ENCODE assay signal across 24 mouse cellular contexts in genomic region chr1:23998866-23999265, GRCm38 (mm10). TPM values are rescaled to one million over a fixed set of nuclear protein-coding genes. Genes with fewer than 3 reads are reported as not detected.
DNase-seq lines count a peak whose midpoint lies in the region; ATAC-seq and TF ChIP-seq lines count a peak whose summit lies in the region.
"Had no signal": no experiment of that assay in that cellular context is flagged by ENCODE, and none has a peak within 500 bp of the region (broad histone marks: within the 10 kb centered on the region; RNA-seq: fewer than 3 reads in every experiment).

No protein-coding gene starts in this region.

- no peak for TF ChIP-seq RAD21 in MEL (IDR thresholded peaks at IDR 0.05; ENCODE audit: low read depth, low read length)

- WGBS in heart, adult 2 months: 87% methylated on average over 7 of the region's 7 CpGs

- no peak for TF ChIP-seq POLR2A in heart, adult 2 months (IDR thresholded peaks at IDR 0.05; ENCODE audit: insufficient read depth, low read depth, low read length)
- no peak for TF ChIP-seq POLR2A in MEL (IDR thresholded peaks at IDR 0.05; ENCODE audit: control insufficient read depth in 1 of 2, insufficient read depth in 1 of 2, low read depth in 1 of 2, low read length in 2 of 2, poor library complexity in 1 of 2)

- H3K9ac ChIP-seq in heart, adult 2 months (ENCODE audit: low read depth, low read length): no peak overlapping the region
- H3K9ac ChIP-seq in MEL (ENCODE audit: control insufficient read depth, low read depth, low read length, poor library complexity, severe bottlenecking): no peak overlapping the region
- H3K9ac ChIP-seq: embryonic facial prominence, embryonic 12.5 days; embryonic facial prominence, embryonic 15.5 days; forebrain, embryonic 12.5 days; forebrain, embryonic 15.5 days; heart, embryonic 12.5 days; heart, embryonic 15.5 days; hindbrain, embryonic 13.5 days had no signal

- intact Hi-C loops in heart, adult 2 months (cut with DNase I): no loop called here

- no peak overlapping the region for H3K4me3 ChIP-seq in heart, adult 2 months
- no peak overlapping the region for H3K4me3 ChIP-seq in MEL (ENCODE audit: control insufficient read depth in 1 of 2, insufficient read depth in 1 of 2, low read depth in 2 of 2, low read length in 2 of 2)
- H3K4me3 ChIP-seq: embryonic facial prominence, embryonic 12.5 days; embryonic facial prominence, embryonic 15.5 days; forebrain, embryonic 12.5 days; forebrain, embryonic 15.5 days; heart, embryonic 12.5 days; heart, embryonic 15.5 days; hindbrain, embryonic 10.5 days; hindbrain, embryonic 13.5 days had no signal

- peak; percentile 68 for DNase-seq in heart, adult 11 months
- no peak for DNase-seq in heart, adult 2 months
- no peak for DNase-seq in MEL (ENCODE audit: low read depth, low spot score)
- no peak for DNase-seq in gastrocnemius, postnatal 25 days
- no peak for DNase-seq in layer of hippocampus, adult 18-20 months (ENCODE audit: low spot score in 2 of 2)
- DNase-seq: adrenal gland, postnatal 10 days; adrenal gland, postnatal 36 days; cerebellum, adult 18-20 months; cerebellum, adult 9-10 months; cerebellum, postnatal 14 days; gastrocnemius, postnatal 36 days; heart, postnatal 10 days; heart, postnatal 36 days had no signal

- H3K9me3 ChIP-seq in MEL (replicated peaks; ENCODE audit: insufficient read depth, low read length): no peaks in the 10 kb centered on the region
- H3K9me3 ChIP-seq: embryonic facial prominence, embryonic 12.5 days; embryonic facial prominence, embryonic 15.5 days; forebrain, embryonic 12.5 days; forebrain, embryonic 15.5 days; heart, embryonic 12.5 days; heart, embryonic 15.5 days; hindbrain, embryonic 10.5 days; hindbrain, embryonic 13.5 days had no signal

- no peaks in the 10 kb centered on the region for H3K36me3 ChIP-seq in heart, adult 2 months (ENCODE audit: control insufficient read depth, insufficient read depth, low read length)
- H3K36me3 ChIP-seq in MEL (ENCODE audit: control insufficient read depth in 1 of 2, insufficient read depth in 2 of 2, low read length in 2 of 2): peaks cover 0 to 16% of the 10 kb centered on the region in 2 experiments; a peak in 2 of 4 replicates

- H3K27me3 ChIP-seq in heart, adult 2 months (ENCODE audit: control insufficient read depth, insufficient read depth, low read length): no peaks in the 10 kb centered on the region
- H3K27me3 ChIP-seq in MEL (ENCODE audit: control insufficient read depth in 1 of 2, insufficient read depth in 2 of 2, low read length in 2 of 2): no peaks in the 10 kb centered on the region
- H3K27me3 ChIP-seq: embryonic facial prominence, embryonic 12.5 days; embryonic facial prominence, embryonic 15.5 days; forebrain, embryonic 12.5 days; forebrain, embryonic 15.5 days; heart, embryonic 12.5 days; heart, embryonic 15.5 days; hindbrain, embryonic 13.5 days; Patski had no signal

- TF ChIP-seq CTCF in heart, adult 2 months (IDR thresholded peaks at IDR 0.05): no peak
- no peak for TF ChIP-seq CTCF in MEL (IDR thresholded peaks at IDR 0.05 in 2 of 3, conservative IDR thresholded peaks at IDR 0.05 in 1 of 3; ENCODE audit: control insufficient read depth in 1 of 3, insufficient read depth in 1 of 3, low read depth in 2 of 3, low read length in 3 of 3, poor library complexity in 1 of 3, severe bottlenecking in 1 of 3)

- peak; percentile 21 for ATAC-seq in inflammation-experienced regulatory T-cells, adult 6 months
- ATAC-seq: forebrain, embryonic 15.5 days; hindbrain, embryonic 16.5 days; Patski had no signal

- no peak overlapping the region for H3K27ac ChIP-seq in heart, adult 2 months
- peak overlapping the region; percentile 50; the same call in 1 of the 2 replicates for H3K27ac ChIP-seq in MEL (ENCODE audit: control insufficient read depth, low read depth, low read length)
- H3K27ac ChIP-seq: embryonic facial prominence, embryonic 12.5 days; embryonic facial prominence, embryonic 15.5 days; forebrain, embryonic 12.5 days; forebrain, embryonic 15.5 days; heart, embryonic 15.5 days; hindbrain, embryonic 10.5 days; hindbrain, embryonic 13.5 days had no signal

- H3K4me1 ChIP-seq in heart, adult 2 months (ENCODE audit: control insufficient read depth, insufficient read depth, low read length): no peaks in the 10 kb centered on the region
- H3K4me1 ChIP-seq in MEL (ENCODE audit: control insufficient read depth in 1 of 2, insufficient read depth in 2 of 2, low read length in 2 of 2): peaks cover 4 to 16% of the 10 kb centered on the region in 2 experiments
- H3K4me1 ChIP-seq: embryonic facial prominence, embryonic 12.5 days; embryonic facial prominence, embryonic 15.5 days; forebrain, embryonic 12.5 days; forebrain, embryonic 15.5 days; heart, embryonic 12.5 days; heart, embryonic 15.5 days; hindbrain, embryonic 10.5 days; hindbrain, embryonic 13.5 days had no signal

- no peaks in the 10 kb centered on the region for H3K79me2 ChIP-seq in heart, adult 2 months (replicated peaks; ENCODE audit: control insufficient read depth, insufficient read depth, low read length)
- H3K79me2 ChIP-seq in MEL (ENCODE audit: control insufficient read depth, insufficient read depth, low read length, poor library complexity): no peaks in the 10 kb centered on the region

- TF ChIP-seq EP300 in heart, adult 2 months (IDR thresholded peaks at IDR 0.05; ENCODE audit: insufficient read depth, low read depth, low read length): no peak
- no peak for TF ChIP-seq EP300 in MEL (IDR thresholded peaks at IDR 0.05; ENCODE audit: low read depth in 1 of 2, low read length in 2 of 2)

TF ChIP-seq in MEL, 35 proteins besides CTCF, POLR2A, EP300 and RAD21:
- TF ChIP-seq HCFC1 (IDR thresholded peaks at IDR 0.05; ENCODE audit: low read depth, low read length) (no peak), MYC (IDR thresholded peaks at IDR 0.05; ENCODE audit: low read depth, low read length) (no peak), ZKSCAN1 (IDR thresholded peaks at IDR 0.05; ENCODE audit: low read depth, low read length) (no peak), NRF1 (IDR thresholded peaks at IDR 0.05; ENCODE audit: insufficient read depth, low read depth, low read length, poor library complexity, severe bottlenecking) (no peak), ZNF384 (IDR thresholded peaks at IDR 0.05; ENCODE audit: low read depth, low read length) (no peak), TBP (IDR thresholded peaks at IDR 0.05; ENCODE audit: low read depth, low read length) (no peak), CHD2 (IDR thresholded peaks at IDR 0.05; ENCODE audit: low read length) (no peak), MAZ (IDR thresholded peaks at IDR 0.05; ENCODE audit: low read depth, low read length) (no peak), MXI1 (IDR thresholded peaks at IDR 0.05; ENCODE audit: low read depth, low read length) (no peak), RCOR1 (IDR thresholded peaks at IDR 0.05; ENCODE audit: low read depth, low read length) (no peak), POLR2AphosphoS5 (IDR thresholded peaks at IDR 0.05; ENCODE audit: borderline replicate concordance, low read depth, low read length) (no peak), JUND (IDR thresholded peaks at IDR 0.05; ENCODE audit: low read depth, low read length) (no peak), ZMIZ1 (IDR thresholded peaks at IDR 0.05; ENCODE audit: low read depth, low read length) (no peak), MAFK (IDR thresholded peaks at IDR 0.05; ENCODE audit: borderline replicate concordance, low read depth, low read length) (no peak)

RNA-seq across cellular contexts. Expression of gene Sdhaf4, which starts 6.6 kb away (rescaled TPM):
- 10 to 100 TPM; 80.7 to 84.4 TPM for total RNA-seq in heart, adult 2 months (2021)
- polyA plus RNA-seq in heart, adult 2 months (2012; rRNA removed): 33.0 and 60.0 TPM in 2 replicates
- 26.9 and 28.5 TPM in 2 replicates for total RNA-seq in MEL (2012; rRNA removed)
- polyA plus RNA-seq in MEL (2012; ENCODE audit: insufficient read depth in 1 of 2, insufficient read length in 2 of 2, low read depth in 1 of 2, low replicate concordance in 2 of 2, missing spikeins in 1 of 2): 10 to 100 TPM in 1 of 2 experiments, not detected in 1; 15.8 TPM
- 10 to 100 TPM; 83.4 to 98.8 (median 83.7) TPM for polyA plus RNA-seq in inflammation-experienced regulatory T-cells, adult 6 months (2017; shearing (Covaris generic))
- total RNA-seq in gastrocnemius, postnatal 25 days (2021): 10 to 100 TPM; 44.9 to 56.0 TPM
- 10 to 100 TPM; 50.7 to 54.3 TPM for total RNA-seq in layer of hippocampus, adult 18-20 months (2021)
